Mouse (Mus musculus) neural tube, embryonic 13.5 days (tissue): ENCODE results near the gene Ugt1a6b. TPM values are rescaled to one million over a fixed set of nuclear protein-coding genes. Genes with fewer than 3 reads are reported as not detected.
"Not testable (repeated sequence)": the region's sequence is repeated elsewhere in the genome, so short reads cannot be mapped to it uniquely, and the experiment has no call there.

Experiments
- ATAC-seq: fragments of 200-750 bp; cut with Nextera tagmentation; 2 replicates; pipeline ENCODE4 v1.8.0; 2017; ENCODE audit warnings: low read depth, mild to moderate bottlenecking, moderate TSS enrichment, moderate library complexity
- H3K27ac ChIP-seq: fragments of 300-500 bp; sonication (generic); replicated peaks from 2 replicates; pipeline ENCODE4 v1.5.1; 2015; ENCODE audit warnings: moderate library complexity, mild to moderate bottlenecking, inconsistent platforms
- H3K27me3 ChIP-seq: fragments of 300-500 bp; sonication (generic); 2 replicates; pipeline ENCODE4 v1.6.1; 2015; ENCODE audit warnings: mild to moderate bottlenecking, inconsistent platforms
- H3K36me3 ChIP-seq: fragments of 300-500 bp; sonication (generic); 2 replicates; pipeline ENCODE4 v1.6.1; 2015; ENCODE audit warnings: mild to moderate bottlenecking, inconsistent platforms
- H3K4me1 ChIP-seq: fragments of 300-500 bp; sonication (generic); replicated peaks from 2 replicates; pipeline ENCODE4 v1.6.1; 2015; ENCODE audit warnings: inconsistent platforms
- H3K4me2 ChIP-seq: fragments of 300-500 bp; sonication (generic); 2 replicates; pipeline ENCODE4 v1.6.1; 2015; ENCODE audit warnings: inconsistent platforms, mild to moderate bottlenecking, moderate library complexity
- H3K4me3 ChIP-seq: fragments of 300-500 bp; sonication (generic); 2 replicates; pipeline ENCODE4 v1.5.1; 2015; ENCODE audit warnings: mild to moderate bottlenecking, inconsistent platforms
- H3K9ac ChIP-seq: fragments of 300-500 bp; sonication (generic); 2 replicates; pipeline ENCODE4 v1.6.1; 2015; ENCODE audit warnings: moderate library complexity, mild to moderate bottlenecking, inconsistent platforms
- H3K9me3 ChIP-seq: fragments of 300-500 bp; sonication (generic); 2 replicates; pipeline ENCODE4 v1.6.1; 2016; ENCODE audit warnings: inconsistent platforms
- WGBS: fragments of 180-500 bp; shearing (Covaris S2); methylation state at CpG from one replicate; pipeline ENCODE4 v1.1.7; 2015; 5-methylcytosine and 5-hydroxymethylcytosine counted together
- polyA plus RNA-seq: library from polyadenylated mRNA; unstranded; fragments of >200 nt; fragmentation: Nextera tagmentation; extraction: Ambion mirVana; gene quantifications from 2 replicates; pipeline ENCODE4 v1.2.1, GENCODE M21; 2015

The Ugt1a6b gene
- polyA plus RNA-seq, 1 experiment from 2014 or later, result not detected

DNA sequence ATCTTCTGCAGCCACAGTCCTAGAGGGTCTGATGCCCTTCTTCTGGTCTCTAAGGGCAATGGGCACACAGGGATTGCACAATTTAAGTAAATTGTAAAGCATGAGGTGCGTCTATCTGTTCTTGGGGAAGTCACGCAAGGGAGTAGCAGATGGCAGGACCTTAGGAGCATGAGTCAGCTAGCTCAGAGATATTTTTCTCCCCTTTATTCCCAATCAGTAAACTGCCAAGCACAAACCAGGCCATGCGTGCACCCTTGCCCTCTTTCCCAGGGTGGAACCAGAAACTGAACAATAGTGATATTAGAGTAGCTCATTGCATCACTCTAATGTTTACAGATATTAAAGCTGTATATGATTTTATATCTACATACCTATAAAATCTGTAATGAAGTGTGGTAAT lies 4.5 kb upstream of the Ugt1a6b start:
- not testable (repeated sequence) for ATAC-seq, H3K36me3 ChIP-seq, H3K4me2 ChIP-seq, H3K4me1 ChIP-seq, H3K27me3 ChIP-seq, H3K4me3 ChIP-seq, H3K27ac ChIP-seq, H3K9ac ChIP-seq, H3K9me3 ChIP-seq
- WGBS, result 94% methylated on average over 3 of the region's 3 CpGs

DNA sequence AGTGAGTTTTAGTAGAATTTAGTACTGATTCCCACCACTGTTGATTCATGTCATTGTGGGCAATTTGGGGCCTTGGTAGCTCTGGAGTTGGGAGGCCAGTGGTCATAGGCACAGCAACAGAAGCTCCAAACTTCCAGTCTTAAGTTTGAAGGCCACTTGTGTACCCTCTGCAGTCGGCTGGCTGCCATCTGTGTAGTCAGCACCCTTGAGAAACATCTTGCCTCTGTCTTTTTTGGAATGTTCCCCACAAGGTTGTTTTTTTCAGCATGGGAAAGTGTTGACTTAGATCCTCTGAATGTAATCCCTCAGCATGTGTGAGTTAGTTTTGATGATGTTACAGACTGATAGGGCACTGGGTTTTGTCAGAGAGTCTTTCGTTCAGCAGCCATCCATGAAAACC lies 3.4 kb upstream of the Ugt1a6b start:
- H3K27ac ChIP-seq, H3K36me3 ChIP-seq, H3K4me3 ChIP-seq, H3K4me2 ChIP-seq, ATAC-seq, H3K9ac ChIP-seq, H3K27me3 ChIP-seq, H3K9me3 ChIP-seq, H3K4me1 ChIP-seq: not testable (repeated sequence)
- WGBS, result 71% methylated on average over 2 of the region's 2 CpGs

- WGBS, result 80% methylated on average over 5 of the region's 5 CpGs
- not testable (repeated sequence) for H3K27ac ChIP-seq, H3K4me2 ChIP-seq, H3K9ac ChIP-seq, H3K4me1 ChIP-seq, H3K4me3 ChIP-seq, H3K9me3 ChIP-seq, H3K36me3 ChIP-seq, ATAC-seq, H3K27me3 ChIP-seq
Measured at GRCm38 (mm10) chr1:88103697-88104468, 831 bp downstream of the Ugt1a6b start.

DNA sequence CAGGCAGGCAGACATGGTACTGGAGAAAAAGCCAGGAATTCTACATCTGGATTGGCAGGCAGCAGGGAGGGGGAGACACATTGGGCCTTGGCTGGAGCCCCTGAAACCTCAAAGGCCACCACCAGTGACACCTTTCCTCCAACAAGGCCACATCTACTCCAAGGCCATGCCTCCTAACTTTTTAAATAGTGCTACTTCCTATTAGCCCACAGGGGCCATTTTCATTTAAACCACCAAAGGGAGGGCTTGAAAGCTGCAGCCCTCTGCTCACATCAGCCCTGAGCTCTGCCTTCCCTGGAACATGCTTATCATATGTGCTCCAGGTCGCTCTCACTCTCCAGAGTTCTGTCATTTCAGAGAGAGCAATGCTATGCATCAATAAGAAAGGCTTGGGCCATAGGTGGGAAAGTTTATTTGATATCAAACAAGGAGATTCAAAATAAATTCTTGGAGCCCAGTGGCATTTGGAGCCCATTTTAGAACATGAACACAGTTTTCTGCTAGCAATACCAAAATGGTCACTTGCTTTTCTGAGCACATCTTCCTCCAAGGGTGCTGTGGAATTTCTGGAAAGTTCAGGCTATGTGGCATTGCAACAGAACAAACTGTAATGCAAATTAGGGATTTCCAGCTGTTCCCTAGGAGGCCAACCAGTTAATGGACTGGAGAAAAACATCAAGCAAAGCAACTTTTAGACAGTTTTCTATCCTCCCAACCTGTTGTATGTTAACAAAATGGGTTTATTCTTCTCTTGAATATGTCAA lies 1.8 kb downstream of the Ugt1a6b start:
- Histone ChIP-seq H3K4me1 (no peaks in the 10 kb centered on the region), H3K4me2 (no peak overlapping the region), H3K27ac (no peak overlapping the region), H3K4me3 (no peak overlapping the region), H3K9me3 (no peaks in the 10 kb centered on the region), H3K9ac (no peak overlapping the region), H3K27me3 (no peaks in the 10 kb centered on the region), H3K36me3 (no peaks in the 10 kb centered on the region)
- 95% methylated on average over 1 of the region's 1 CpGs for WGBS
- ATAC-seq, result no peak

- no peak overlapping the region for H3K27ac ChIP-seq
- ATAC-seq, result no peak
- H3K9ac ChIP-seq, result no peak overlapping the region
- no peaks in the 10 kb centered on the region for H3K27me3 ChIP-seq
- no peaks in the 10 kb centered on the region for H3K9me3 ChIP-seq
- 71% methylated on average over 2 of the region's 2 CpGs for WGBS
- no peak overlapping the region for H3K4me3 ChIP-seq
- no peak overlapping the region for H3K4me2 ChIP-seq
- H3K4me1 ChIP-seq, result no peaks in the 10 kb centered on the region
- no peaks in the 10 kb centered on the region for H3K36me3 ChIP-seq
Measured at GRCm38 (mm10) chr1:88105656-88106055, 2.6 kb downstream of the Ugt1a6b start.

GRCm38 (mm10) chr1:88109027-88109557 lies 6.0 kb downstream of the Ugt1a6b start:
- WGBS, result 84% methylated on average over 2 of the region's 2 CpGs
- not testable (repeated sequence) for H3K4me3 ChIP-seq, H3K9me3 ChIP-seq

DNA sequence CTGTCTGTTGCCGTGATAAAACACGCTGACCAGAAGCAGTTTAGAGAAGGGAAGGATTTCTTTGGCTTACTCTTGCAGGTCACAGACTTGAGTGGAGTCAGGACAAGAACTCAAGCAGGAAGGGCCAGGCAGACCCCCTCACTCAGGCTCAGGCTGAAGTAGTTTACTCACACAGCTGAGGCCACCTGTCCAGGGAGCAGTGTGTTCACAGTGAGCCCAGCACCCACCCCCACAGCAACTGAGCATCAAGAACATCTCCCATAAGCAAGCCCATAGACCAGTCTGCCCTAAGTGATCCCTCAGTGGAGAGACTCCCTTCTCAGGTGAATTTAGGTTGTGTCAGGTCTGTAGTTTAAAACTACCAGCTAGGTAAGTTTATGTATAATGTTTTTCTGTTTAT lies 6.6 kb downstream of the Ugt1a6b start:
- H3K36me3 ChIP-seq, H3K9me3 ChIP-seq, H3K27ac ChIP-seq, H3K4me3 ChIP-seq, ATAC-seq, H3K4me2 ChIP-seq, H3K9ac ChIP-seq, H3K27me3 ChIP-seq, H3K4me1 ChIP-seq: not testable (repeated sequence)
- 77% methylated on average over 2 of the region's 2 CpGs for WGBS

More at GRCm38 (mm10) chr1:88109027-88109557, 6.0 kb downstream of the Ugt1a6b start:
- H3K9ac ChIP-seq, H3K4me1 ChIP-seq, H3K36me3 ChIP-seq, ATAC-seq, H3K4me2 ChIP-seq, H3K27ac ChIP-seq, H3K27me3 ChIP-seq: not testable (repeated sequence)

GRCm38 (mm10) chr1:88112769-88113168 lies 9.7 kb downstream of the Ugt1a6b start:
- ATAC-seq, H3K27ac ChIP-seq, H3K9ac ChIP-seq, H3K4me3 ChIP-seq, H3K9me3 ChIP-seq, H3K27me3 ChIP-seq, H3K4me2 ChIP-seq, H3K36me3 ChIP-seq, H3K4me1 ChIP-seq: not testable (repeated sequence)
- WGBS, result 94% methylated on average over 6 of the region's 6 CpGs

DNA sequence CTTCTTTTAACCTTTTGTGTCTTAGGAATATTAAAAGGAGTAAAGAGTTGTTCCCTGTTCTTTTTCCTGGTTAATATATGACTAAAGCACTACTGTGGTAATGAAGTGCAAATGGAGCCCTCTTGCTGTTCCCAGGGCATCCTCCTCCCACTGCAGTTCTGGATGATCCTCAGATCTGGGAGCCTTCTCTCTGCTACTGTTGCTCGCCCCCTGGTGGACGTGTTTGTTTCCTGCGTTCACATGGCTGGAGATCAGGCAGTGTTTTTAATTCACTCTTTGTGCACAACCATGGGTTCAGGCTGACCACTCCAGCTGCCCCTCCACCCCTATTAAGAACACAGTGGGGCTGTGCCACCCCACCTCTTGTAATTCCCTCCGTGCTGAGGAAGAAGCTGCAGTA lies 17.5 kb downstream of the Ugt1a6b start:
- not testable (repeated sequence) for H3K36me3 ChIP-seq, H3K4me2 ChIP-seq, ATAC-seq, H3K27ac ChIP-seq, H3K27me3 ChIP-seq, H3K9ac ChIP-seq, H3K4me3 ChIP-seq, H3K9me3 ChIP-seq, H3K4me1 ChIP-seq
- 14% methylated on average over 4 of the region's 4 CpGs for WGBS

DNA sequence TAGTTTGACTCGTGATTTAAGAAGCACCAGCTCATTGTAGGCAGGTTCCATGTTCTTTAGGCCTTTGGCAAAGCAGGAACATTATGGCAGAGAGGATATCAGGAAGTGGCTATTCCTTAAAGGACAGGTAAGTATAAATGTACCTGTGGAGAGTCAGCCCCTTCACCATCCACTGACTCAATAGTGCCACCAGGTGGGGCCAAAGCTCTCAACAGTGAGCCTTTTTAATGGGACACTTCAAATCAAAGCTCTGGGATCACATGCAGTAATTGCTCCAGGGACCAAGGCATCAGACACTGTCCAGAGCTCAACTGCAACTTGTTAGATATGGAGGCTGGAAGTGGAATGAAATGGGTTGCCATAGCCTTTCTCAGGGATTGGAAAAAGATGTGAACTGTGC lies 18.5 kb downstream of the Ugt1a6b start:
- H3K4me2 ChIP-seq, H3K9ac ChIP-seq, H3K9me3 ChIP-seq, H3K27ac ChIP-seq, H3K4me3 ChIP-seq, H3K4me1 ChIP-seq, H3K36me3 ChIP-seq, H3K27me3 ChIP-seq, ATAC-seq: not testable (repeated sequence)
- no CpG with 5 or more reads among the region's 1 CpGs for WGBS

DNA sequence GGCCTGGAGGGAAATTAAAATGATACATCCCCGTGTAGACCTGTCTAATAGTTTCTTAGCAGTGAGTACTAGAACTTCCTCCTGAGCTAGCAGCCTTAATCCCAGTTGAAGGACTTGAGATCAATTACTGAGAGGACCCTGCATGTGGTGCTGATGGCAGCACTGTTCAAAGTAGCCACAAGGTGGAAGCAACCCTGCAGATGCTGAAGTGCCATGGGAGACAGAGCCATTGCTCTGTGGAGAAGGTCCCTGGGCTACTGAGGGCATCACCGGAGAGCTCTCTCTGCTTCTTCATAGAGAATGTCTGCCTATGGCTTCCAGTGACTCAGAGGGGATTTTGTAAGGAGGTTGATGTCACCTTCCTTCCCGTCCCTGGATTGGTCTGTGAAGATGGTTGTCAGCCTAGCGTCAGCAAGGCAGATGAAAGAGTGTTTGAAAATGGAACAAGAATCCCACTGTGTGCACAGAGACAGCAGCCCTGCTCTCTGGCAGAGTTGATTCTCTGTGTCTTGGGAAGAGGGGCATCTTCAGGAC lies 22.8 kb downstream of the Ugt1a6b start:
- H3K4me2 ChIP-seq, H3K4me1 ChIP-seq, H3K36me3 ChIP-seq, H3K27me3 ChIP-seq, ATAC-seq, H3K27ac ChIP-seq, H3K9me3 ChIP-seq, H3K9ac ChIP-seq, H3K4me3 ChIP-seq: not testable (repeated sequence)
- WGBS, result 85% methylated on average over 4 of the region's 4 CpGs

GRCm38 (mm10) chr1:88129091-88129490 lies 26.0 kb downstream of the Ugt1a6b start:
- not testable (repeated sequence) for H3K9ac ChIP-seq, H3K9me3 ChIP-seq, H3K27ac ChIP-seq, H3K36me3 ChIP-seq, H3K4me1 ChIP-seq, H3K4me2 ChIP-seq, H3K4me3 ChIP-seq, ATAC-seq, H3K27me3 ChIP-seq
- 95% methylated on average over 2 of the region's 2 CpGs for WGBS
